Mouse (Mus musculus) frontal cortex, adult (tissue): ENCODE measurements around the gene Plxdc2.

Experiments used
- ATAC-seq: cut with Nextera tagmentation; 2 replicates; pipeline ENCODE4 v1.9.2; 2017; ENCODE audit warnings: mild to moderate bottlenecking, moderate library complexity, mixed read lengths; ENCODE audit not compliant: low TSS enrichment

Gene Plxdc2

DNA sequence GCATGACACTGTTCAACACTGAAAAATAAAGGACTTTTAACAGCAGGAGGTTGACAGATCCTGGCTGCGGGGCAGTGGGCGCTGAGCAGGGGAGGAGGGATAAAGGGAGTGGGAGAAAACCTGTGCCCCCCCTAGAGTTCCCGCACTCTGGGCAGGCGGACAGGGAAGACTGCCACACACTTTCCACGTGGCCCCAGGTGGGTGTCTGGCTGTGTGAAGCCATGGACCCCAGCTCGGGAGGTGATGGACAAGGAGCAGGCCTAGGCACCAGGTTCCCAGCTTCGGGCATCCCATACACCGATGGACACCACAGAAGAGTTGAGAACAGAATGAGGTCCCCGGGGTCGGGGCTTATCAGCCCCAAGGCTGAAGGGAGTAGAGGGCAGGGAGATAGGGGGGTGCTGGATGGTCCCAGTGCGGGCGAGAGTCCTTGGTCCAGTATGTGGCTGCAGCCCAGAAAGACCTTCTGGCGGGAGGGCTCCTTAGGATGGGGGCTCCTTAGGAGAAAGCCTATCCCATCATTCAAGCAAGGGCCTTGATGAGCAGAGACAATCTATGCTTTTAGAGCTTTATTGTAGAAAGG is 215.2 kb downstream of the Plxdc2 start:
- no peak for ATAC-seq

DNA sequence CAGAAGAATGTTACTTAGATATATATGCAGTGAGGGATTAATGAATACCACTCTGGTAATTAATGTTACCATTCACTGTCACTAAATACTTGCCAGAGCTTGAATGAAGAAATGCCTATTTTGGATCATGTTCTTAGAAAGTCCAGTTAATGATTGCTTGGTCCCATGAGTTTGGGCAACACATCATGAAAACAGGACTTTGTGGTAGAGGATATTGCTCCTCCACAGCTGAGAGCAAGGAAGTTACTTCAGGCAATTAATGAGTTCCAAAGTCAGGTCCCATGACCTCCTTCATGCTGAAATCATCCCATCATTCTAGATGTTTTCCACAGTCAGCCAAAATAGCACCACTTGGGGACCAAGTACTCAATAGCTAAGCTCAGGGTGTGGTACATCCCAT is 220.5 kb downstream of the Plxdc2 start:
- ATAC-seq = no peak

DNA sequence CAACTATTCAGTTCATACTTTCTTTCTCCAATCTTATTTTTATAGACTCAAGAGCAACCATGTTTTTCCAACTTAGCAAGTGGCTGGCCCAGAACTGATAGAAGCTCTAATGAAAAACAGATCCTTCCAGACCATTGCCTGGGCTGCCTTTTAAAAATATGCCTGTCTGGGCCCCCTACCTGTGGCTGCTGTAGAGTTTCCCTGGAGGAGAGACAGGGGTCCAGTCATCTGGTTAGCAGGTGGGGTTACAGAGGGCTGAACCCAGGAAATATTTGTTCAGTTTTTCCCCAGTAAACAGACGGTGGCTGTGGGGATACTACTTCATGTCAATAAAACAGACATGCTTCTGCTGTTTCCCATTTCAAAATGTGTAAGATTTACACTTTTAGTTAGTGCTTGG is 222.0 kb downstream of the Plxdc2 start:
- no peak for ATAC-seq

DNA sequence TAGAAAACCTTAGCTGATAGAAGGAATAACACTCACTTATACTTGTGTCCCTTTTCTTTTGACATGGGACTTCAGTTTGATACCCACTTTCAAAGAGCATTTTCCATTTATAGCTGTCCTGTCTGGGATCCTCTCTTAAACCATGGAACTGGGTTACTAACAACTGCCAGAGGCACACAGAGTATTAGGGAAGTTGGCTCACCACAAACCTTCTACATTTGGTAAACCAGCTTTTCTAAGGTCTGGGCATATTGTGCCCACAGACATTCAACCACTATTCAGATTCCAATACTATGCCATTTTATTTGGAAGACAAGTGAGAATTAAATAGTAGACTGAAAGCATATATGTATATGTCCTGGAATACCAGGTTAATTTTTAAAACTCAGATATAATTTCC is 232.4 kb downstream of the Plxdc2 start:
- peak; percentile 41; the same call in 1 of the 2 replicates for ATAC-seq

DNA sequence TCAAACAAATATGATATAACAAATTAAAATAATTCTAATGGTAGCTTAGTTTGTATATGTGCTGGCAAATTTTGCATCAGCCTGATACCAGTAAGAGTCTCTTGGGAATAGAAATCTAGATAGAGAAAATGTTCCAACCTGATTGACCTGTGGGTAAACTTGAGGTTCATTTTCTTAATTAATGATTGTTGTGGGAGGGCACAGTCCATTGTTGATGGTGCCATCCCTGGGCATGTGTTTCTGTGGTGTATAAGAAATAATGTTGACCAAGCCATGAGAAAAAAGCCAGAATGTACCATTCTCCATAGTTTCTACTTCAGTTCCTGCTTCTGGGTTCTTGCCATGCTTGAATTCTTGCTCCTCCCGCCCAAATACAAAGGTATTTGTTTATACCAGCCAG is 239.3 kb downstream of the Plxdc2 start:
- no peak for ATAC-seq

DNA sequence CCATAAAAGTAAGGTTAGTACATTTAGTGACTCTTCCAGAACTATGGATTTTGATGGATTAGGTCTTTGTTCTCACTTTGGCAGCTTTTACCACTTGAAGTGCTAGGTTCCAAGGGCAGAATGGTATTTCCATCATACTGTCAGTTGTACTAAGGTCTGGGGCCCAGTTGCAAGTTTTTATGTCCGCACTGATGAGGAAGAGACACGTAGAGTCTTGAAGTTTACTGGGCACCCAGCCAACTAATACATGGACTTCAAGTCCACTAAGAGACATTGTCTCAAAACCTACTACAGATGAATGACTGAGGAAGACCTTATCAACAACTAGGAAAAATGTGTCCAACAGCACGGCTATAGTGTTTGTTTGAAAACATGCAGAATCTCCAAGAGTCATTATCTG is 242.1 kb downstream of the Plxdc2 start:
- ATAC-seq = no peak

DNA sequence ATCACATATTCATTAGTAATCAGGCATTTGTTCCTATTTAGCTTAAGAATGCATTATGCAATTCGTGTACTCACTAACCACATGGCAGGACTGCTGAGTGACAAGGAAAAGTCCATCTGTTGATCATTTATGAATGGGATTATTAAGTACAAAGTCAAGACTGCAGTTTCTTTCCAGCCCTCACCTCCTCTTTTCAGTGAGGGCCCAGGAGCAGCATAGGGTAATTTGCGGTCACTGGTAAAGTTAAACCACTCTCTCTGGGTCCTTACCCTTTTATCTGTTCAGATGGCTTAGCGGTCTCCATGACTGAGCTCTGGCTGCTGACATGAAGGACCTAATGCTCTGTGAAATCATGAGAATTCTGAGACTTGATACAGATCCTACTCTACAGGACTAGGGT is 248.2 kb downstream of the Plxdc2 start:
- ATAC-seq = no peak

DNA sequence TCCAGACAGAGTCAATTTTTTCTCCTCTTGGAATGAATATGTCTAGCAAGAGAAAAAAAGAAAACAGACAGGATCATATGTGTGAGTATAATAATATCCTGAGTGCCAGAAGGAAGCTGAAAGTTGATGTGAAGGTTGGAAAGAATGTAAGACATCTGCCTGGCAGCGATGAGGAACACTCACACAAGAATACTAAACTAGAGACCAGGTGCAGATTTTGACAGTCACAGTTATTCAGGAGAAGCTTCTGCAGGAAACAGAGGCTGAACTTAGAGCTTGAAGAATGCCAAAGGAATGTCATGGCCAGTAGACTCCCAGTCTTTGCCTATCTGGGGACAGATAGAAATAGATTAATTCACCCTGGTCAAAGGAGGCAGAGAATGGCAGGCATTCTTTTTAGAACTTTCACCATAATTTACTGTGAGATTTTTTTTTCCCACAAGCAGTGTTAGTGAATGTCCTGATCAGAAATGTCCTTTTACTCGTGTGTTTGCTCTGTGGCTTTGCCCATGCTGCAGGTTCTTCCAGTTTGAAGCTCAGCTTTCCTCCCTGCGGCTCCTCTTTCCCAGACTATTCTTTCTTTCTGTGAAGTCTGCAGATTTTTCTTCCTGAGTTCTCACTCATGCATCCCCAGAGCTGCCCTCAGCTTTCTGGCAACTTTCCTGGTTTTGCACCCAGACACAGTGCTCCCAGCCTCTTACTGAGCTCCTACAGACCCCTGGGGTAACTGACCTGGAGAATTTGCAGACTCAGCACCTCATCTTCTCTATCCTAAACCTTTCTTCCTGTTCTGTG is 251.9 kb downstream of the Plxdc2 start:
- ATAC-seq = peak; percentile 90

DNA sequence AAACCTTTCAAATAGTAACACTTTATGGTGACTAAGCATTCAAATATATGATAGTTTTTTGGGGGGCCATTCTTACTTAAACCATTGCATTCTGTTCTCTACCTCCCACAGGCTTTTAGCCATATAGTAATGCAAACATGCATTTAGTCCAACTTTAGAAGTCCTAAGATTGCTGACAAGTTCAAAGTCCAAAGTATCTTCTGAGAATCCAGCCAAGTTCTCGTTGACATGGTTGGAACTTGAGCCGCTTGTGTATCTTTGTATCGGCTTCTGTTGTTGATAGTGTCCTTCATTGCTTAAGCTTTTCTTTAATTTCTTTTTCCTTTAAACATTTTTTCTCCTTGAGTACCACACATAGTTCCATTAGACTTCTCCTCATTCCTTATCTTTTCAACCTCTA is 286.0 kb downstream of the Plxdc2 start:
- ATAC-seq = no peak

DNA sequence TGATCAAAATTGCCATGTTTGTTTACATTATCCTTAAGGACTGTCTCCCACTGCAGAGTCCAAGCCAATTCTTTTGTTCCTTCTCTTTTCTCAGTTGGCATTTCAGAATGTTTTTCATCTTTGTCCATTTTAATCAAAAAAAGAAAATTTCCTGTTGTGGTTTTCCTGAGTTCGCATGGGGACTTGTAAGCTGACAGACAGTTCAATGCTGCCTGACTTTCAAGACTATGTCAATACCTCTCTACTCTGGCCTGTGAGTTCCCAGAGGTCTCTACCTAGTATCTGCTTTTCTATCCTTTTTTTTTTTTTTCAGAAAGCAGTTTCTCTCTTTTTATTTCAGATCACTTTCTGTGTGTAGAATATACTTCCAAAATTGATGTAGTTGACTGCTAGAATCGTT is 295.6 kb downstream of the Plxdc2 start:
- ATAC-seq = no peak

DNA sequence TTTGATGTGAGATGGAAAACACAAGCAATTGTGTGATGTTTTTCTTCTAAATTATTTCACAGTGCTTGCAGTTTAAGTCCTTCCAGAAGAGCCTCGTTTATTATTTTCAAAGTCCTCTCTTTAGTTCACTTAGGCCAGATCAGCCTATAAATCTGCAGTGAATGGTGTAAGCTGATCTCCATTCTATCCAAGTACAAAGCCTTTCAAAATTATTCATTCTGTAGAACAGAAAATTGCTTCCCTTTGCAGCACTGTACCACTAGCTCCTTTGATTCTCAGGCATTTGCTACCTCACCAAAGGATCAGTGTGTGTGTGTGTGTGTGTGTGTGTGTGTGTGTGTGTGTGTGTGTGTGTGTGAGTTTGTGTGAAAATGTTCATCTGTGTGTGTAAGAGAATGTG is 308.4 kb downstream of the Plxdc2 start:
- ATAC-seq = no peak

DNA sequence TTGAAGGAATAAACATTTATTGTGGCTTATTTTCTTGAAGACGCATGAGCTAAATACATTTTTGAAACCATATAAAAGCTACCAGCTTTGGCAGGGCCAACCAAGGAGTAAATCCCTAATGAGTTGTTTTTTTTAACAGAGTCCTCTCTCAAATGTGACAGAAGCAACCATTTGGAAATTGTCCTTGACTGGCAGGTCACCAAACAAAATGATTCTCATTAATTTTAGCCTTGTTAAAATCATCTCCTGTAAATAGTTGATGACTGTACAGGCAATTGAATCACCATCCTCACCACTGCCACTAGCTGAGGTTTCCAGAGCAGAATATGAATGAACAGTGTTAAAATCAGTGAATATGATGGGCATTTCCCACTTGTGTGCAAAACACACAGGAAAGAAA is 312.3 kb downstream of the Plxdc2 start:
- no peak for ATAC-seq

DNA sequence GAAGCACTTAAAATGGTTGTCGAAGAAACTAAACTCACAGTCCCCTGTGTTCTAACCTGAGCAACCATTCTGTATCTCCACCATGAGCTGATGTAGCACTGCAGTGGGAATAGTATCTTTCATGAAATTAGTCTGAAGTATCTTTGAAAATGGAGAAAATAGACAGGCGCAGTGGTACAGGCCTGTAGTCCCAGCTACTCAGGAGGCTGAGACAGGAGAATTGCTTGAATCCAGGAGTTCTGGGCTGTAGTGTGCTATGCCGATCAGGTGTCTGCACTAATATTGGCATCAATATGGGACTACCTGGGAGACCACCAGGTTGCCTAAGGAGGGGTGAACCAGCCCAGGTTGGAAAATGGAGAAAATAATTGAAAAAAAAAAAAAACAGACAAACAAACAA is 326.8 kb downstream of the Plxdc2 start:
- no peak for ATAC-seq

DNA sequence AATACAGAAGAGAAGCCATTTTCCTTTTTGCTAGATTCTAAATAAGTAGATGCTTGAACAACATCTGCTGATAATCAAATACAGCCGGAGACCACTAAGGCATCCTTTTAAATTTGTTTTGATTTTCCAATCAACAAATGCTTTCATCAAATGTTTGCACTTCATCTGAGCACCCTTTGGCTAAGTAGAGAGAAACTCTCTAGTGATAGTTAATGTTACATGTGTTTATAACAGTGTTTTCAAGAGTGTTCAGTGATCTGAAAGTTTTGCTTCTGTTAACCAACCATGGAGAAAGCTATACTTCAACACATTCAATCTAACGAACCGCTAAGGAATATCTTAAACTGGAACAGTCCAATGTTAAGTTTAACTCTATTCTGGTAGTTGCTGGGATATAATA is 327.6 kb downstream of the Plxdc2 start:
- no peak for ATAC-seq

DNA sequence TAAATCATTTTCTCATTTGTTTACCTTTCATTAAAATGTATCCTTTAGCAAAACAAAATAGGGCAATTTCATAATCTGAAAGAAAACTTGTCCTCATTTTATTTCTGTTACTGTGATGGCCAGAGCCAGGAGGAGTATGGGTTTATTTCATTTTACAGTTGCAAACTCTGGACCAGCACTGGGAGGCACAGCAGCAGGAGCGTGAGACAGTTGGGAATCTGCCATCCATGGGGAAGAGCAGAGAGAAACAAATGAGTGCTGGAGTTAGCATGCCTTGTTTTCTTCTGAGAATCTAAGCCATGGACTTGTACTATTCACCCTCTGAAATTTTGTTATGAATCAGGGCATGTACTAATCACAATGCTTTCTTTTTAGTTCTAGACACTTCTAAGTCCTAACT is 328.4 kb downstream of the Plxdc2 start:
- ATAC-seq = no peak

DNA sequence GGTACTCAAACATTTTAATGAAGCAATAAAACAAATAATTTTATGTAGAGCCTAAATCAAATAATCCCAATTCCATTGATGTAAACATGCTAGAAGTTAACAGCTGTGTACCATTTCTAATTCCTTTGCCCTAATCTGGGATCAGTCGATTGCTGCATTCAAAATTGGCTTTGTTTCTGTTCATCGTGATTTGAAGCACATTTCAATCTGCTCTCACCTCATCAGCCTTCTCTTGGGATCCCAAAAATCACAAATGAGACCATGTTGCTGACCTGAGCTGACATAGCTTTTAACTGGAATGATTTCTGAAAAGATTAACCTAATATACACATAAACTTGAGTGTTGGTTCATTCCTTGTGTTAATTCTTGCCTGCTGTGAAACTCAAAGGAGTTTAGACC is 340.3 kb downstream of the Plxdc2 start:
- no peak for ATAC-seq

DNA sequence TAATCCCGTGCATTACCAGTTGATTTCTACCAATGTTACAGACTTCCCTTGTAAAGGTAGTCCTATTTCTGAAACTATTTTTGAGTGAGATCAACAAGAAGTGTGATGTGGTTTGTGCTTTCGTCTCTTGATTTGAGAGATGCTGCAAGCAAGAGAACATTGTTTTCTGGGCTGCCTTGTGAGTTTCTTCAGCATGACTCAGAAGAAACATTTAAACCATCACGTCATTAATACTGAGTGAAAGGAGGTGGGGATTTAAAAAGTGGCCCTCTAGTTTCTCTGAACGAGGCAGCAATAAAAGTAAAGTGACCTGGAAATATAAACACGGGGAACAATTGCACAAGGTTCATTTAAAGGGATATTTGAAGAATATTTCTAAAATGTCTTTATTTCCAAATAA is 341.1 kb downstream of the Plxdc2 start:
- no peak for ATAC-seq

DNA sequence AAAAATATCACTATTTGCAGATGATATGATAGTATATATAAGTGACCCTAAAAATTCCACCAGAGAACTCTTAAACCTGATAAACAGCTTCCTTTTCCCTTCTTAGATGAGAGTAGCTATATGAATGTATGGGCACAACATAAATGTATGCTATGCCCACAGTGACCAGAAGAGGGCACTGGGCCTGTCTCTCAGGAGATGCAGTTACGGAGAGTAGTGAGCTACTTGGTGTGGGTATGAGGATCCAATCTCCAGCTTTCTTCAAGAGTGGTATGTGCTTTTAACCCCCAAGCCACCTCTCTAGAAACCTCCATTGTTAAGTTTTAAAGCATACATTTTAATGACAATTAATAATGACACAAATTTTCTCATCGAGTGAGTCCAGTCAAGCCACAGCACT is 350.1 kb downstream of the Plxdc2 start:
- no peak for ATAC-seq

DNA sequence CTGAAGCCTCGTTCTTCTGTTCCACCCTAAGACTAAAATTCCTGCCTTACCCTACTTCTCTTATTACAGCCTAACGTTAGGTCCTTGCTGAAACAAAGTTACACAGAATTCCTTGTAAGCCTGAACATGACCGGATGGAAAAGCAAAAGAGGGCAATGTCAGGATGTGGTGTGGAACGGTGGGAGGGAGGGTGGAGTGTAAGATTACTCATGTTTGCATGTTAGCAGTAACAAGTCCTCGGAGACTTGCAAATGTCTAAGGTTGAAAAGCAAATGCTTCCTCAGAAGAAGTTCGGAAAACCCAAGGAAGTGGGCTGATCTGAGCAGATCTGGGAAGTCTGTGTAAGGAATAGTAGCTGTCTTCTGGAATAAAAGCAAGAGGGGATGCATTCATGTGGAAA is 353.8 kb downstream of the Plxdc2 start:
- ATAC-seq = no peak

DNA sequence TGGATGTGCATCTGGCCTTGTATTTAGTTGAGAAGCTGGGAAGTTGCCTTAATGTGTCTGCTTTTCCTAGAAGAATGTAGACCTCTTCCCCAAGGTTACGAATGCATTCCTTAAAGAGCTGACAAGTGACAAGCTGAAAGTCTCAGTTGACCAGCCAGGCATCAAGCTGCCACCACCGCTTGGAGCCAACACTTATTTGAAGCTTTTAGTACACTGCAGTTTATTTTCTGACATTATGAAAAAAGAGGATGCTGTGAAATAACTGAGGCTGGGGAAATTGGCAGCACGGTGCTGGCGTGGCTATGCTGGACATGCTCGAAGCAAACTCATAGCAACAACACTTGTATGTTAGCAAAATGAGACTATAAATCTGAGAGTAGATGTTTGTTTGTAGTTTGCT is 374.9 kb downstream of the Plxdc2 start:
- ATAC-seq = no peak

DNA sequence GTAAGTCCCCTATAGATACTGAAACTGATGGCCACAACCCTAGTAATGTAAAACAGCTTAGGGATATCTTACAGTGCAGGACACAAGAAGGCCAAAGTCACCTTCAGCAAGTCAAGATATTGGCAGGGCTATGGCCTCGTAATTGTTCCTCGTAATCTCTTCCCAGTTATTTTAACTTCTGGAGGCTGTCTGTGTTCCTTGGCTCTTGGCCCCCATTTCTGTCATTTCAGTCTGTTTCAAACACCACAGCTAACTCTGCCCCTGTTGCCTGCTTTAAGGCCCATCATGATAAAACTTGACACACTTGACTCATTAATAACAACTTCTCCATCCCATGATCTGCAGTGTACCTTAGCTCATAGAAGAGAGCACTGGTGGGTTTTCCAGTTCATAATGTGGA is 378.3 kb downstream of the Plxdc2 start:
- no peak for ATAC-seq

DNA sequence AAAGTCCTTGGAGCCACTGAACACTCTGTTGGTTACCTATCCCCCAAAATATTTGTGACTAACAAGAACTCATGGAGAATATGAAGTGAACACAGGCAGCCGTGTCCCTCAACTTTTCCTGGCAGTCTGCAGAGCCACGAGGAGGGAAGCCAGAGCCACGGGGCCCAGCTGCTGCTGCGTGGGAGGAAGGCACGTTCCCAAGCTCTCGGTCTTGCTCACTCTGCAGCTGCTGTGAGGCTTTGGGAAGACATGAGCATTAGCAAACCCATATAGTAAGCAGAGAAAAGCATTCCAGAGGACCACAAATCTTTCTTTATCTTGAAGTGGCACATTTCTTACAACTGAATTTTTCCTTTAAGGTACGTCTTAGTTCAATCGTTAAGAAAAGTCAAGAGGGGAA is 382.1 kb downstream of the Plxdc2 start:
- peak; percentile 100 for ATAC-seq

DNA sequence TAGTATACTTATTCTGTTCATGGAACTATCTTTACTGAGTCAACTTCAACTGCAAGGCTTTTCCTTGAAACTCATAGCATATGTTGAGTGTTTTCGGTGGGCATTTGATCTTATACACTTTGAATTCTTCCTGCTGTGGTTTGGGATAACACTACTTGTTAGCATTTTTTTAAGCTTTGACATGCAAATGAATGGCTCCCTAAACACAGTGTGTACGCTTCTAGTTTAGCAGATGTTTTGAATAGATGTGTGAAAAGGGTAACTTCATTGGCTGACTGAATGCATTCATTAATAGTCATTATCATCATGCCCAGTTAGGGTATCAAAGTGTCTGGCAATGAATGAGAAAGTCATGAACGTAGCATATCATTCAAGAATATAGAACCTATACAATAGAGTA is 385.7 kb downstream of the Plxdc2 start:
- no peak for ATAC-seq

DNA sequence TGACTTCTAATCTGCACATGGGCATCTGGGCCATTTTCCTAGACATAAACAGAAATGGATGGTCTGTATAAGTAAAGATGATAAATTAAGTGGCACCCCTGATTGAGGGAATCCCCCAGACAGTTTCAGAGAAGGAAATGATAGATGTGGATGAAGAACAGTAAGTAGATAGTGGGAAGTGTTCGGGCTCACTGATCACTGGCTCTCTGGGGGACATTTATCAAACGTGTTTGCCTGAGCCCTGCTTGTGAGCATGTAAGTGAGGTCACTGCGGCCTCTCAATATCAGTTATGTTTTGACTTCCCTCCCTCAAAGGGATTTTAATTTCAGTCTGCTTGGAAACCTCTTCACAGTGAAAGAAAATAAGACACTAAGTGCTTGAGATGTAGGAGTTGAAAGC is 387.5 kb downstream of the Plxdc2 start:
- ATAC-seq = no peak
